Mouse (Mus musculus) cerebellum, adult 2 months (tissue): ENCODE measurements around the gene Sco1.

Source experiments
- CTCF ChIP-seq: fragments of 200-500 bp; IDR thresholded peaks from 2 replicates; pipeline ENCODE4 v1.5.1; 2011; ENCODE audit warnings: low read depth, mild to moderate bottlenecking, control low read depth, low read length, moderate library complexity, borderline replicate concordance; ENCODE audit not compliant: insufficient read depth
- POLR2A ChIP-seq: fragments of 200-500 bp; IDR thresholded peaks from 2 replicates; pipeline ENCODE4 v1.6.1; 2011; ENCODE audit warnings: low read length, control low read depth, borderline replicate concordance; ENCODE audit not compliant: insufficient read depth

- TF ChIP-seq CTCF = no peak
- no peak for TF ChIP-seq POLR2A
Measured at GRCm38 (mm10) chr11:67093201-67093600, 40.7 kb downstream of the Sco1 start.
